Mouse (Mus musculus) liver, adult 2 months (tissue): ENCODE results near the gene Sumo3. TPM values are rescaled to one million over a fixed set of nuclear protein-coding genes. Genes with fewer than 3 reads are reported as not detected.

ENCODE experiments used
- DNase-seq: peaks from one replicate; pipeline ENCODE4 v3.0.0-alpha.2; 2011; ENCODE audit warnings: low read depth, low spot score; ENCODE audit errors: extremely low read depth
- H3K27ac ChIP-seq: fragments of 200-500 bp; replicated peaks from 2 replicates; pipeline ENCODE4 v1.5.1; 2012; ENCODE audit warnings: low read depth, mild to moderate bottlenecking, control low read depth, inconsistent platforms, low read length; ENCODE audit not compliant: insufficient read depth
- H3K27me3 ChIP-seq: fragments of 200-500 bp; 2 replicates; pipeline ENCODE4 v1.6.1; 2012; ENCODE audit warnings: mild to moderate bottlenecking, moderate library complexity, low read length, inconsistent platforms; ENCODE audit not compliant: control insufficient read depth, insufficient read depth
- H3K36me3 ChIP-seq: fragments of 200-500 bp; 2 replicates; pipeline ENCODE4 v1.6.1; 2012; ENCODE audit warnings: low read length, inconsistent platforms; ENCODE audit not compliant: control insufficient read depth, insufficient read depth
- H3K4me1 ChIP-seq: fragments of 200-500 bp; 2 replicates; pipeline ENCODE4 v1.6.1; 2011; ENCODE audit warnings: low read length; ENCODE audit not compliant: control insufficient read depth, insufficient read depth
- H3K4me3 ChIP-seq: fragments of 200-500 bp; 2 replicates; pipeline ENCODE4 v1.5.1; 2011; ENCODE audit warnings: low read depth, mild to moderate bottlenecking, control low read depth, low read length, moderate library complexity; ENCODE audit not compliant: insufficient read depth
- H3K79me2 ChIP-seq: fragments of 200-500 bp; 2 replicates; pipeline ENCODE4 v1.6.1; 2012; ENCODE audit warnings: inconsistent platforms, mild to moderate bottlenecking, low read length, moderate library complexity; ENCODE audit not compliant: control insufficient read depth, insufficient read depth
- H3K9ac ChIP-seq: fragments of 200-500 bp; 2 replicates; pipeline ENCODE4 v1.6.1; 2012; ENCODE audit warnings: low read depth, mild to moderate bottlenecking, control low read depth, inconsistent platforms, low read length
- CTCF ChIP-seq: fragments of 200-500 bp; IDR thresholded peaks from 2 replicates; pipeline ENCODE4 v1.5.1; 2011; ENCODE audit warnings: low read depth, low read length, control low read depth
- POLR2A ChIP-seq: fragments of 200-500 bp; IDR thresholded peaks from 2 replicates; pipeline ENCODE4 v1.6.1; 2011; ENCODE audit warnings: low read length, control low read depth; ENCODE audit not compliant: insufficient read depth; ENCODE audit errors: extremely low read depth
- WGBS: fragments of 180-500 bp; shearing (Covaris S2); methylation state at CpG from one replicate; pipeline ENCODE4 v1.1.7; 2018; 5-methylcytosine and 5-hydroxymethylcytosine counted together
- polyA plus RNA-seq: library from polyadenylated mRNA; depleted of rRNA; stranded (reverse); fragments of >200 nt; gene quantifications from 2 replicates; pipeline ENCODE4 v1.2.3, GENCODE M21; 2012; rRNA removed
- total RNA-seq: library from RNA; depleted of rRNA; stranded (reverse); fragments of >200 nt; gene quantifications from 2 replicates; pipeline ENCODE4 v1.2.3, GENCODE M21; 2014; rRNA removed

Sumo3 gene
- total and polyA plus RNA-seq, 2 experiments: 59.6 to 170 TPM

DNA sequence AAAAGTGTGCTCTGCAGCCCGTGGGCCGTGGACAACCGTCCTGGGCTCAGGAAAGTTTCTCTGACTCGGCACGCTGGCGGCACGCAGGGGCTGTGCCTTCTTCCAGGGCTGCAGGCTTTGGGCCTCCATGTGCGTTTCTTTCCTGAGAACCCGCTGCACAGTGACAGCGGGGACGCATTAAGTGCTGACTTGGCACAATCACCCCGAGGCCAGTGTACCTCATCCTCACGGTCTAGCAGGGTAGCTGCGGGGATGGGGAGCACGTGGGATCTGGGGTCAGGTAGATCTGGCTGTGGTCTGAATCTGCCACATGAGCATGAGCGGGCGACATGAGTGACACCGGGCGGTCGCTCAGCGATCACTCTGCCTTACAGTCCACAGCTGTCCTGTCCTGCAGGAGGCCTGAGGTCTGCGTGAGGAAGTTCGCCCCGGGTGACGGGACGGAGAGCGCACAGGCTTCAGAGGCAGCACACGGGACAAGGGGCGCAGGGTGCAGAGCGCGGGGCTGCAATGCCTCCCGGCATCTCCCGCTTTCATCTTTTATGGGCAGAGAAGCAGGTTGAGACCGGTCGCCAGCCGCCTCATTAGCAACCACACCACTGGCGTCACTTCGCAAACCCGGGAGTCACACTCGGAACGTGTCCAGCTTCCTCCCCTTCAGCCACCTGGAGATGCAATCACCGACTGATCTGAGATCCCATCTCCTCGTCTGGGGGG is 58.2 kb downstream of the Sumo3 start:
- DNase-seq: no peak
- Histone ChIP-seq H3K27ac (no peak overlapping the region), H3K36me3 (no peaks in the 10 kb centered on the region), H3K27me3 (no peaks in the 10 kb centered on the region), H3K9ac (no peak overlapping the region), H3K79me2 (no peaks in the 10 kb centered on the region), H3K4me3 (no peak overlapping the region), H3K4me1 (no peaks in the 10 kb centered on the region)
- WGBS: 53% methylated on average over 43 of the region's 43 CpGs
- TF ChIP-seq POLR2A: no peak
- no peak for TF ChIP-seq CTCF

DNA sequence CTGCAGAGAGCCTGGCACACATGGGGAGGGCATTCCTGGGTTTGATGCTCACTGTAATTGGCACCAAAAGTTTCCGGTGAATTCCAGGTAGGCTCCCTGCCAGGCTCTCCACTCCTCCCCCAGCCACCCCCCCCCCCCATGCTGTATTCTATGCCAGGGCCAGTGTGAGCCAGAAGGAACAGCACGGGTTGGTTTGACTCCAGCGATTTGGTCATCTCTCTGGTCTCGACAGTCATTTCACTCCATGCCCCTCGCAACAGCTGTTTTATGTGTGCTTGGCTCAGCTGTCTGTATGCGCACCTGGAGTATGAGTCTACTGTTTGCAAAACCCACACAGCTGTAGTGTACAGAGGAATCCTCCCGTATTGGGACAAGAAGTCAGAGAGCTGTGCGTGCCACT is 60.4 kb downstream of the Sumo3 start:
- no peaks in the 10 kb centered on the region for H3K36me3 ChIP-seq
- 63% methylated on average over 8 of the region's 8 CpGs for WGBS
- TF ChIP-seq POLR2A (no peak), CTCF (no peak)
- no peak overlapping the region for H3K9ac ChIP-seq
- H3K27ac ChIP-seq: no peak overlapping the region
- H3K79me2 ChIP-seq: no peaks in the 10 kb centered on the region
- no peak for DNase-seq
- no peak overlapping the region for H3K4me3 ChIP-seq
- no peaks in the 10 kb centered on the region for H3K27me3 ChIP-seq
- no peaks in the 10 kb centered on the region for H3K4me1 ChIP-seq

DNA sequence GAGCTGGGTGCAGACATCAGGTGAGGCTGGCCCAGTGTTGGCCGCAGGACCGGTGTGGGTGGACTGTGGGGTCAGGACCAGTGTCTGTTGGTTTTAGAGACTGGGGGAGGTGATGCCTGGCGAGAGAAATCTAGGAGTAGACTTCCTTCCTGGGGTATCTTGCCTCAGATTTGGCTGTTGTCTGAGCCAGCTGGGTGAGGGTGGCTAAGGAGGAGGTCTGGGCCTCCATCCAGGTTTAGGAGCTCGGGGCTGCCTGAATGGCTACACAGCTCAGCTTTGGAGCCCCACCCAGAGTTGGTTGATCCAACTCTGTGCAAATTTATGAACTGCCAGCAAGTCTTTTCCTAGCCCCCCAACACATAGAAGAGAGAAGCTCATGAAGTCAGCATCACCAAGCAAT is 61.5 kb downstream of the Sumo3 start:
- no peak for DNase-seq
- H3K36me3 ChIP-seq: no peaks in the 10 kb centered on the region
- H3K27me3 ChIP-seq: no peaks in the 10 kb centered on the region
- H3K4me1 ChIP-seq: no peaks in the 10 kb centered on the region
- no peak overlapping the region for H3K9ac ChIP-seq
- no peak overlapping the region for H3K27ac ChIP-seq
- no peaks in the 10 kb centered on the region for H3K79me2 ChIP-seq
- no peak for TF ChIP-seq CTCF
- no peak for TF ChIP-seq POLR2A
- no peak overlapping the region for H3K4me3 ChIP-seq
- 69% methylated on average over 4 of the region's 4 CpGs for WGBS

Other genes starting within 250 kb of the Sumo3 start
- gene Adarb1, start 187.8 kb upstream of the Sumo3 start, total RNA-seq: 10.4 and 12.2 TPM in 2 replicates
- 4.6 TPM in 2 replicates for gene Adarb1, start 187.8 kb upstream of the Sumo3 start, polyA plus RNA-seq
- 12.7 and 15.5 TPM in 2 replicates for gene Fam207a, start 90.3 kb upstream of the Sumo3 start, total RNA-seq
- gene Fam207a, start 90.3 kb upstream of the Sumo3 start, polyA plus RNA-seq: 24.3 and 27.3 TPM in 2 replicates
- 4.8 and 5.6 TPM in 2 replicates for gene Itgb2, start 75.8 kb upstream of the Sumo3 start, total RNA-seq
- gene Itgb2, start 75.8 kb upstream of the Sumo3 start, polyA plus RNA-seq: 4.2 and 5.6 TPM in 2 replicates
- 146 and 168 TPM in 2 replicates for gene Pttg1ip, start 24.4 kb upstream of the Sumo3 start, total RNA-seq
- 218 and 238 TPM in 2 replicates for gene Pttg1ip, start 24.4 kb upstream of the Sumo3 start, polyA plus RNA-seq
- gene Gm49325, start 100 bp downstream of the Sumo3 start, total RNA-seq: 0.47 TPM in 1 of 2 replicates, not detected in the other
- not detected in 2 replicates for gene Gm49325, start 100 bp downstream of the Sumo3 start, polyA plus RNA-seq
- 21.6 and 22.3 TPM in 2 replicates for gene Ube2g2, start 16.2 kb downstream of the Sumo3 start, total RNA-seq
- gene Ube2g2, start 16.2 kb downstream of the Sumo3 start, polyA plus RNA-seq: 30.4 and 34.2 TPM in 2 replicates
- gene Tspear, start 80.5 kb downstream of the Sumo3 start, total RNA-seq: 0.07 and 0.09 TPM in 2 replicates
- gene Tspear, start 80.5 kb downstream of the Sumo3 start, polyA plus RNA-seq: 0.12 and 0.50 TPM in 2 replicates
- gene Gm19402, start 84.7 kb downstream of the Sumo3 start, total RNA-seq: not detected in 2 replicates
- gene Gm19402, start 84.7 kb downstream of the Sumo3 start, polyA plus RNA-seq: not detected in 2 replicates
- gene Gm9508, start 91.1 kb downstream of the Sumo3 start, total RNA-seq: not detected in 2 replicates
- gene Gm9508, start 91.1 kb downstream of the Sumo3 start, polyA plus RNA-seq: not detected in 2 replicates
- gene Gm10272, start 100.5 kb downstream of the Sumo3 start, total RNA-seq: not detected in 2 replicates
- not detected in 2 replicates for gene Gm10272, start 100.5 kb downstream of the Sumo3 start, polyA plus RNA-seq
- gene Gm10024, start 105.4 kb downstream of the Sumo3 start, total RNA-seq: not detected in 2 replicates
- gene Gm10024, start 105.4 kb downstream of the Sumo3 start, polyA plus RNA-seq: not detected in 2 replicates
- gene Gm10142, start 109.7 kb downstream of the Sumo3 start, total RNA-seq: not detected in 2 replicates
- not detected in 2 replicates for gene Gm10142, start 109.7 kb downstream of the Sumo3 start, polyA plus RNA-seq
- not detected in 2 replicates for gene Krtap12-1, start 114.5 kb downstream of the Sumo3 start, total RNA-seq
- gene Krtap12-1, start 114.5 kb downstream of the Sumo3 start, polyA plus RNA-seq: not detected in 2 replicates
- not detected in 2 replicates for gene Gm10100, start 120.4 kb downstream of the Sumo3 start, total RNA-seq
- gene Gm10100, start 120.4 kb downstream of the Sumo3 start, polyA plus RNA-seq: not detected in 2 replicates
- gene Gm18596, start 136.5 kb downstream of the Sumo3 start, total RNA-seq: not detected in 2 replicates
- gene Gm18596, start 136.5 kb downstream of the Sumo3 start, polyA plus RNA-seq: not detected in 2 replicates
- not detected in 2 replicates for gene Gm9736, start 145.3 kb downstream of the Sumo3 start, total RNA-seq
- not detected in 2 replicates for gene Gm9736, start 145.3 kb downstream of the Sumo3 start, polyA plus RNA-seq
- gene Gm3233, start 153.6 kb downstream of the Sumo3 start, total RNA-seq: not detected in 2 replicates
- gene Gm3233, start 153.6 kb downstream of the Sumo3 start, polyA plus RNA-seq: not detected in 2 replicates
- gene Gm3238, start 165.2 kb downstream of the Sumo3 start, total RNA-seq: not detected in 2 replicates
- not detected in 2 replicates for gene Gm3238, start 165.2 kb downstream of the Sumo3 start, polyA plus RNA-seq
- not detected in 2 replicates for gene Gm7138, start 170.8 kb downstream of the Sumo3 start, total RNA-seq
- not detected in 2 replicates for gene Gm7138, start 170.8 kb downstream of the Sumo3 start, polyA plus RNA-seq
- not detected in 2 replicates for gene Gm3250, start 176.4 kb downstream of the Sumo3 start, total RNA-seq
- gene Gm3250, start 176.4 kb downstream of the Sumo3 start, polyA plus RNA-seq: not detected in 2 replicates
- gene Gm7137, start 182.1 kb downstream of the Sumo3 start, total RNA-seq: not detected in 2 replicates
- gene Gm7137, start 182.1 kb downstream of the Sumo3 start, polyA plus RNA-seq: not detected in 2 replicates
- gene Gm9639, start 189.0 kb downstream of the Sumo3 start, total RNA-seq: not detected in 2 replicates
- gene Gm9639, start 189.0 kb downstream of the Sumo3 start, polyA plus RNA-seq: not detected in 2 replicates
- not detected in 2 replicates for gene Gm19668, start 193.0 kb downstream of the Sumo3 start, total RNA-seq
- not detected in 2 replicates for gene Gm19668, start 193.0 kb downstream of the Sumo3 start, polyA plus RNA-seq
- not detected in 2 replicates for gene Gm9507, start 205.7 kb downstream of the Sumo3 start, total RNA-seq
- not detected in 2 replicates for gene Gm9507, start 205.7 kb downstream of the Sumo3 start, polyA plus RNA-seq
- not detected in 2 replicates for gene Gm2696, start 208.6 kb downstream of the Sumo3 start, total RNA-seq
- gene Gm2696, start 208.6 kb downstream of the Sumo3 start, polyA plus RNA-seq: not detected in 2 replicates
- not detected in 2 replicates for gene Krtap10-4, start 221.0 kb downstream of the Sumo3 start, total RNA-seq
- gene Krtap10-4, start 221.0 kb downstream of the Sumo3 start, polyA plus RNA-seq: not detected in 2 replicates
- not detected in 2 replicates for gene Krtap10-10, start 229.8 kb downstream of the Sumo3 start, total RNA-seq
- gene Krtap10-10, start 229.8 kb downstream of the Sumo3 start, polyA plus RNA-seq: not detected in 2 replicates
- not detected in 2 replicates for gene Gm36176, start 240.7 kb downstream of the Sumo3 start, total RNA-seq
- gene Gm36176, start 240.7 kb downstream of the Sumo3 start, polyA plus RNA-seq: not detected in 2 replicates
- not detected in 2 replicates for gene Gm10318, start 246.8 kb downstream of the Sumo3 start, total RNA-seq
- gene Gm10318, start 246.8 kb downstream of the Sumo3 start, polyA plus RNA-seq: not detected in 2 replicates